ENCODE assay signal across 17 mouse cellular contexts in genomic region chr8:95281493-95281892, GRCm38 (mm10). TPM values are rescaled to one million over a fixed set of nuclear protein-coding genes. Genes with fewer than 3 reads are reported as not detected.
DNase-seq lines count a peak whose midpoint lies in the region; ATAC-seq lines count a peak whose summit lies in the region.
"Had no signal": no experiment of that assay in that cellular context is flagged by ENCODE, and none has a peak within 500 bp of the region (broad histone marks: within the 10 kb centered on the region; RNA-seq: fewer than 3 reads in every experiment).

No protein-coding gene starts in this region.

- no peak for DNase-seq in heart, postnatal 10 days
- DNase-seq in right cerebral cortex, adult 18-20 months = peak; percentile 6
- no peak for DNase-seq in right cerebral cortex, postnatal 25 days
- DNase-seq in mesoderm, embryonic 11.5 days (ENCODE audit: low read depth, low spot score) = peak; percentile 14
- no peak for DNase-seq in lung, postnatal 36 days
- no peak for DNase-seq in natural killer cell, adult 2 months (ENCODE audit: low spot score in 2 of 2)
- DNase-seq: cerebellum, adult 2 months; kidney, postnatal 36 days; thymus, postnatal 4 days had no signal

- intact Hi-C loops in heart, postnatal 10 days (cut with DNase I) = no loop called here

- H3K9ac ChIP-seq in heart, embryonic 15.5 days = no peak overlapping the region
- H3K9ac ChIP-seq: neural tube, embryonic 12.5 days; stomach, embryonic 15.5 days had no signal

- WGBS in heart, embryonic 15.5 days = 63% methylated on average over 5 of the region's 5 CpGs

- H3K4me3 ChIP-seq in heart, embryonic 15.5 days = no peak overlapping the region
- H3K4me3 ChIP-seq: limb, embryonic 10.5 days; neural tube, embryonic 12.5 days; stomach, embryonic 15.5 days had no signal

- H3K4me1 ChIP-seq in heart, embryonic 15.5 days (replicated peaks) = no peaks in the 10 kb centered on the region
- H3K4me1 ChIP-seq: limb, embryonic 10.5 days; stomach, embryonic 15.5 days had no signal

- H3K4me2 ChIP-seq in heart, embryonic 15.5 days = no peak overlapping the region
- H3K4me2 ChIP-seq: neural tube, embryonic 12.5 days; stomach, embryonic 15.5 days had no signal

- no peaks in the 10 kb centered on the region for H3K9me3 ChIP-seq in heart, embryonic 15.5 days (replicated peaks)
- H3K9me3 ChIP-seq: limb, embryonic 10.5 days; neural tube, embryonic 12.5 days; stomach, embryonic 15.5 days had no signal

- H3K36me3 ChIP-seq in heart, embryonic 15.5 days = no peaks in the 10 kb centered on the region
- H3K36me3 ChIP-seq: limb, embryonic 10.5 days; neural tube, embryonic 12.5 days; stomach, embryonic 15.5 days had no signal

- no peaks in the 10 kb centered on the region for H3K27me3 ChIP-seq in heart, embryonic 15.5 days
- H3K27me3 ChIP-seq: neural tube, embryonic 12.5 days; stomach, embryonic 15.5 days had no signal

- peak; percentile 39; the same call in 1 of the 2 replicates for ATAC-seq in heart, embryonic 15.5 days (replicated peaks; ENCODE audit: insufficient number of reproducible peaks, insufficient read depth, low FRiP score, low read depth)
- ATAC-seq: inflammation-experienced regulatory T-cells, adult 6 months had no signal

- no peak overlapping the region for H3K27ac ChIP-seq in heart, embryonic 15.5 days
- H3K27ac ChIP-seq: limb, embryonic 10.5 days; neural tube, embryonic 12.5 days; stomach, embryonic 15.5 days had no signal

RNA-seq across cellular contexts. Expression of gene Cngb1, which starts 24.9 kb away (rescaled TPM):
- polyA plus RNA-seq in heart, embryonic 15.5 days (2015; fragmentation: Nextera tagmentation; extraction: Ambion mirVana) = 0.49 and 1.1 TPM in 2 replicates
- total RNA-seq in heart, postnatal 10 days (2021) = 1 to 10 TPM; 1.5 to 3.2 TPM

RNA-seq across cellular contexts. Expression of gene Tepp, which starts 28.9 kb away (rescaled TPM):
- 0.29 TPM in 1 of 2 replicates, not detected in the other for polyA plus RNA-seq in heart, embryonic 15.5 days (2015; fragmentation: Nextera tagmentation; extraction: Ambion mirVana)
- not detected for total RNA-seq in heart, postnatal 10 days (2021)
- total RNA-seq: adrenal gland, postnatal 4 days had no signal
- polyA plus RNA-seq: embryonic facial prominence, embryonic 11.5 days; inflammation-experienced regulatory T-cells, adult 6 months; limb, embryonic 10.5 days; liver, embryonic 16.5 days; neural tube, embryonic 12.5 days had no signal

RNA-seq across cellular contexts. Expression of gene Zfp319, which starts 50.3 kb away (rescaled TPM):
- polyA plus RNA-seq in heart, embryonic 15.5 days (2015; fragmentation: Nextera tagmentation; extraction: Ambion mirVana) = 4.9 and 7.3 TPM in 2 replicates
- total RNA-seq in heart, postnatal 10 days (2021) = 10 to 100 TPM; 12.2 to 13.9 TPM

RNA-seq across cellular contexts. Expression of gene Usb1, which starts 50.6 kb away (rescaled TPM):
- 26.7 and 32.0 TPM in 2 replicates for polyA plus RNA-seq in heart, embryonic 15.5 days (2015; fragmentation: Nextera tagmentation; extraction: Ambion mirVana)
- total RNA-seq in heart, postnatal 10 days (2021) = 10 to 100 TPM; 17.2 to 23.9 TPM

Comparison
In these comparisons a context has a peak if more than half of its experiments do, and no peak if none do; other contexts are left out.
1. DNase-seq: peak in right cerebral cortex, adult 18-20 months (single experiment) and mesoderm, embryonic 11.5 days (single experiment); none in heart, postnatal 10 days (0 of 2), right cerebral cortex, postnatal 25 days (single experiment), lung, postnatal 36 days (single experiment) and natural killer cell, adult 2 months (0 of 2).